Mouse (Mus musculus) liver, embryonic 15.5 days (tissue): ENCODE data around the gene Xrn1. TPM values are rescaled to one million over a fixed set of nuclear protein-coding genes. Genes with fewer than 3 reads are reported as not detected.

ENCODE experiments used
- ATAC-seq: fragments of 200-750 bp; cut with Nextera tagmentation; 2 replicates; pipeline ENCODE4 v1.8.0; 2017; ENCODE audit warnings: moderate number of reproducible peaks, mild to moderate bottlenecking, moderate library complexity; ENCODE audit not compliant: insufficient read depth
- H3K27ac ChIP-seq: fragments of 300-500 bp; sonication (generic); replicated peaks from 2 replicates; pipeline ENCODE4 v1.5.1; 2015; ENCODE audit warnings: mild to moderate bottlenecking, inconsistent platforms
- H3K27me3 ChIP-seq: fragments of 300-500 bp; sonication (generic); 2 replicates; pipeline ENCODE4 v1.6.1; 2015; ENCODE audit warnings: mild to moderate bottlenecking, inconsistent platforms
- H3K36me3 ChIP-seq: fragments of 300-500 bp; sonication (generic); replicated peaks from 2 replicates; pipeline ENCODE4 v1.6.1; 2015; ENCODE audit warnings: moderate library complexity, mild to moderate bottlenecking, inconsistent platforms
- H3K4me1 ChIP-seq: fragments of 300-500 bp; sonication (generic); replicated peaks from 2 replicates; pipeline ENCODE4 v1.6.1; 2015; ENCODE audit warnings: inconsistent platforms
- H3K4me2 ChIP-seq: fragments of 300-500 bp; sonication (generic); 2 replicates; pipeline ENCODE4 v1.6.1; 2015; ENCODE audit warnings: moderate library complexity, mild to moderate bottlenecking, inconsistent platforms
- H3K4me3 ChIP-seq: fragments of 300-500 bp; sonication (generic); replicated peaks from 2 replicates; pipeline ENCODE4 v1.5.1; 2015; ENCODE audit warnings: mild to moderate bottlenecking, inconsistent platforms
- H3K9ac ChIP-seq: fragments of 300-500 bp; sonication (generic); 2 replicates; pipeline ENCODE4 v1.6.1; 2015; ENCODE audit warnings: moderate library complexity, mild to moderate bottlenecking, inconsistent platforms
- H3K9me3 ChIP-seq: fragments of 300-500 bp; sonication (generic); replicated peaks from 2 replicates; pipeline ENCODE4 v1.6.1; 2016; ENCODE audit warnings: inconsistent platforms
- WGBS: fragments of 180-500 bp; shearing (Covaris S2); methylation state at CpG from one replicate; pipeline ENCODE4 v1.1.7; 2015; ENCODE audit warnings: mixed read lengths; ENCODE audit not compliant: insufficient replicate concordance; 5-methylcytosine and 5-hydroxymethylcytosine counted together
- polyA plus RNA-seq: library from polyadenylated mRNA; unstranded; fragments of >200 nt; fragmentation: Nextera tagmentation; extraction: Ambion mirVana; gene quantifications from 2 replicates; pipeline ENCODE4 v1.2.1, GENCODE M21; 2015

The Xrn1 gene
- polyA plus RNA-seq, 1 experiment from 2014 or later, result 5.1 TPM

DNA sequence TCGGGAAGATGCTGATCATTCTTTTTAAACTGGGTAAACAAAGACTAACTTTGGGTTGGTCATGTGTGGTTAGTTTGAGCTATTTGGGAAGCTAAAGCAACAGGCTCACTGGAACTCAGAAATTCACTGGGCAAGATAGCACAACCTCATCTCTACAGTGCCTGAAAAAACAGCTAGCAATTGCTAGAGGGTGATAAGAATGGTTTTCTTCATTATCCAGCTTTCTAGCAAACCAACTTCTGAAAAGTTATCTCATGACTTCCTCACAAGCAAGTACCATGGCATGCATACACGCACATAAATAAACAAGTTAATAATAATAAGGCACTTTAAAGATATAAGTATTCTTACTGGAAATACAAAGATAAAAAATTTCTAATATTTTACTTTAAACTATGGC lies 23.7 kb downstream of the Xrn1 start:
- 57% methylated on average over 2 of the region's 2 CpGs for WGBS
- no peak overlapping the region for H3K9ac ChIP-seq
- H3K27ac ChIP-seq, result no peak overlapping the region
- no peak overlapping the region for H3K4me2 ChIP-seq
- no peaks in the 10 kb centered on the region for H3K27me3 ChIP-seq
- peaks cover 54% of the 10 kb centered on the region for H3K36me3 ChIP-seq
- H3K4me1 ChIP-seq, result 0 out of 2 replicates have a peak, but pooled peaks cover 4% of the 10 kb centered on the region
- ATAC-seq, result no peak
- no peaks in the 10 kb centered on the region for H3K9me3 ChIP-seq
- H3K4me3 ChIP-seq, result no peak overlapping the region

DNA sequence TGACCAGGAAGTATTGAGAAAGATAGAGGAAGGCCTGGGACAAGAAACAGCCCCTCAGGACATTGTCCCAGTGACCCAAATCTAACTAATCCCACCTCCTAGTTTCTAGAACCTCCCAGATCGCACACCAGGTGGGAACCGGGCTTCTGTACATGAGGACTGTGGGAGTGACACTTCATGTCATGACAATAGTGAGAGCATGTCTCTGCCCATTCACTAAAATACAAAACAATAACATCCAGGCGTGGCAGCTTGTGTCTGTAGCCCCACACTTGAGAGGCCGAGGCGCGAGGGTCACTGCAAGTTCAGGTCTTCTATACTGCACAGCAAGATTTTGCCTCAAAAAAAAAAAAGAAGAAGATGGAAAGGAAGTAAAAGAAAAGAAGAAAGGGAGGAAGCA lies 25.3 kb downstream of the Xrn1 start:
- Histone ChIP-seq H3K27me3 (no peaks in the 10 kb centered on the region), H3K36me3 (peaks cover 60% of the 10 kb centered on the region), H3K4me1 (0 out of 2 replicates have a peak, but pooled peaks cover 4% of the 10 kb centered on the region), H3K4me2 (no peak overlapping the region), H3K4me3 (no peak overlapping the region), H3K9me3 (no peaks in the 10 kb centered on the region), H3K9ac (no peak overlapping the region), H3K27ac (no peak overlapping the region)
- WGBS, result 78% methylated on average over 6 of the region's 6 CpGs
- ATAC-seq, result no peak

- Histone ChIP-seq H3K4me3 (no peak overlapping the region), H3K27me3 (no peaks in the 10 kb centered on the region), H3K27ac (no peak overlapping the region), H3K4me1 (no peaks in the 10 kb centered on the region), H3K9me3 (no peaks in the 10 kb centered on the region), H3K36me3 (peaks cover 47% of the 10 kb centered on the region), H3K4me2 (no peak overlapping the region), H3K9ac (no peak overlapping the region)
- ATAC-seq, result no peak
- 96% methylated on average over 2 of the region's 2 CpGs for WGBS
Observed at GRCm38 (mm10) chr9:95992255-95992654, 37.7 kb downstream of the Xrn1 start.

- H3K4me3 ChIP-seq, result no peak overlapping the region
- H3K4me1 ChIP-seq, result no peaks in the 10 kb centered on the region
- H3K27ac ChIP-seq, result no peak overlapping the region
- 77% methylated on average over 7 of the region's 7 CpGs for WGBS
- H3K9me3 ChIP-seq, result no peaks in the 10 kb centered on the region
- peaks cover 77% of the 10 kb centered on the region for H3K36me3 ChIP-seq
- no peak overlapping the region for H3K4me2 ChIP-seq
- ATAC-seq, result no peak
- no peak overlapping the region for H3K9ac ChIP-seq
- H3K27me3 ChIP-seq, result no peaks in the 10 kb centered on the region
Observed at GRCm38 (mm10) chr9:96004455-96004854, 49.9 kb downstream of the Xrn1 start.

DNA sequence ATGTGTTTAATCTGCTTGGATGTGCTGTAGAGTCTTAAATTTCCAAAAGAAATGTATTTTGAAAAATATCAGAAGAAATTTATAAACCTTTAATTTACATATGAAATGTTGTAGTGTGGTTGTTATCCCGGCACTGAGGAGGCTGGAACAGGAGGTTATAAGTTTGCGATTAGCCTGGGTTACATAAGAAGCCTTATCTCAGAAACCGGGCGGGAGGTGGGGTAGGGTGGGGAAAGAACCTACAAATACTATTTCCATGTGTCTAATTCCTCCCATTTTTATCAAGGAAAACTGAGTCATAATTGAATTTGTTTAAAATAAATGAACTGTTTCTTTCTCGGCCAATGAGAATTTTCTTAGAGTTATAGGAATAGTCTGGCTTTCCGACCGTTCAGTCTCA lies 56.1 kb downstream of the Xrn1 start:
- ATAC-seq, result peak; percentile 85
- Histone ChIP-seq H3K36me3 (peaks cover 63% of the 10 kb centered on the region), H3K27ac (no peak overlapping the region), H3K9me3 (no peaks in the 10 kb centered on the region), H3K4me1 (peaks cover 5% of the 10 kb centered on the region; the same call in 1 of the 2 replicates), H3K9ac (no peak overlapping the region), H3K4me3 (no peak overlapping the region), H3K27me3 (no peaks in the 10 kb centered on the region), H3K4me2 (no peak overlapping the region)
- WGBS, result 59% methylated on average over 7 of the region's 7 CpGs

GRCm38 (mm10) chr9:96023921-96024320 lies 69.4 kb downstream of the Xrn1 start:
- WGBS, result 61% methylated on average over 3 of the region's 3 CpGs
- no peaks in the 10 kb centered on the region for H3K9me3 ChIP-seq
- no peak overlapping the region for H3K4me2 ChIP-seq
- no peaks in the 10 kb centered on the region for H3K4me1 ChIP-seq
- ATAC-seq, result no peak
- H3K9ac ChIP-seq, result no peak overlapping the region
- H3K27ac ChIP-seq, result no peak overlapping the region
- H3K36me3 ChIP-seq, result peaks cover 64% of the 10 kb centered on the region
- no peak overlapping the region for H3K4me3 ChIP-seq
- H3K27me3 ChIP-seq, result no peaks in the 10 kb centered on the region

DNA sequence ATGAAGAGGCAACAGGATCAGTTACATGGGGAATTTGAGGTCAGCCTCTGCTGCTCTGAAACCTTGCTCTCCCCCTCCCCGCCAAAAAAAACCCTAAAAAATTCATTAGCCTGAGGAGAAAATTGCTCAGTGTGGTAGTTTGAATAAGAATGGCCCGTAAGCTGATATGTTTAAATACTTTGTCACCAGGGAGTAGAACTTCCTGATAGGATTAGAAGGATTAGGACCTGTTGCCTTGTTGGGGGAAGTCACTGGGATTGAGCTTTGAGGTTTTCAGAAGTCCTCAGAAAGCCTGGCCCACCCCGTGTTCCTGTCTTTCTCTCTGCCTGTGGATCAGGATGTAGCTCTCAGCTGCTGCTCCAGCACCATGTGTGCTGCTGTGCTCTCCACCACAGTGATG lies 73.4 kb downstream of the Xrn1 start:
- Histone ChIP-seq H3K9ac (no peak overlapping the region), H3K4me1 (no peaks in the 10 kb centered on the region), H3K36me3 (peaks cover 70% of the 10 kb centered on the region), H3K4me2 (no peak overlapping the region), H3K4me3 (no peak overlapping the region), H3K27ac (no peak overlapping the region), H3K9me3 (no peaks in the 10 kb centered on the region), H3K27me3 (no peaks in the 10 kb centered on the region)
- 75% methylated on average over 3 of the region's 3 CpGs for WGBS
- ATAC-seq, result no peak

DNA sequence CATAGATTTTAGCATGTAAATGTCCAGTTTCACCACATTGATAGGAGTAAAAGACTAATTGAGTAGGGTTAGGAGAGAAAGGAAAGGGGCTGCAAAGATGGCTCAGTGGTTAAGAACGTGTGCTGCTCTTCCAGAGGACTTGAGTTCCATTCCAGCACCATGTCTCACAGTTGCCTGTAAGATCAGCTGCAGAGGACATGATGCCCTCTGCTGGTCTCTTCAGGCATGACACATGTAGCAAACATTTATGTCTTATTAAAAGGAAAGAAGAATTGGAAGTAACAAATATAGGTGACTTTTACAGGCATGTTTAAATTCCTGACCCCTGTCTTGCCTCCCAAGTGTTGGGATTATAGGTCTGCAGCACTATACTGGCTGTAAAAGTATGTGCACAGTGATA lies 74.3 kb downstream of the Xrn1 start:
- Histone ChIP-seq H3K4me3 (no peak overlapping the region), H3K4me2 (no peak overlapping the region), H3K36me3 (peaks cover 67% of the 10 kb centered on the region), H3K4me1 (no peaks in the 10 kb centered on the region), H3K27ac (no peak overlapping the region), H3K27me3 (no peaks in the 10 kb centered on the region), H3K9me3 (no peaks in the 10 kb centered on the region), H3K9ac (no peak overlapping the region)
- no peak for ATAC-seq
- WGBS, result 29% methylated on average over 1 of the region's 1 CpGs

- ATAC-seq, result no peak
- no peak overlapping the region for H3K4me3 ChIP-seq
Observed at GRCm38 (mm10) chr9:96029886-96030285, 75.3 kb downstream of the Xrn1 start.

GRCm38 (mm10) chr9:96035371-96036086 lies 81.0 kb downstream of the Xrn1 start:
- Histone ChIP-seq H3K9ac (no peak overlapping the region), H3K27ac (no peak overlapping the region), H3K9me3 (no peaks in the 10 kb centered on the region), H3K27me3 (no peaks in the 10 kb centered on the region), H3K4me3 (no peak overlapping the region), H3K4me1 (no peaks in the 10 kb centered on the region), H3K36me3 (peaks cover 59% of the 10 kb centered on the region), H3K4me2 (no peak overlapping the region)
- ATAC-seq, result no peak
- 67% methylated on average over 3 of the region's 3 CpGs for WGBS

More at GRCm38 (mm10) chr9:96029886-96030285, 75.3 kb downstream of the Xrn1 start:
- Histone ChIP-seq H3K9me3 (no peaks in the 10 kb centered on the region), H3K27ac (no peak overlapping the region), H3K4me2 (no peak overlapping the region), H3K9ac (no peak overlapping the region), H3K4me1 (no peaks in the 10 kb centered on the region), H3K36me3 (peaks cover 66% of the 10 kb centered on the region), H3K27me3 (no peaks in the 10 kb centered on the region)
- 80% methylated on average over 5 of the region's 5 CpGs for WGBS

- H3K36me3 ChIP-seq, result peaks cover 59% of the 10 kb centered on the region
- no peak overlapping the region for H3K4me2 ChIP-seq
- WGBS, result 85% methylated on average over 3 of the region's 3 CpGs
- no peaks in the 10 kb centered on the region for H3K9me3 ChIP-seq
- H3K4me3 ChIP-seq, result no peak overlapping the region
- H3K9ac ChIP-seq, result no peak overlapping the region
- ATAC-seq, result no peak
- no peaks in the 10 kb centered on the region for H3K4me1 ChIP-seq
- no peak overlapping the region for H3K27ac ChIP-seq
- no peaks in the 10 kb centered on the region for H3K27me3 ChIP-seq
Observed at GRCm38 (mm10) chr9:96044214-96044613, 89.7 kb downstream of the Xrn1 start.

DNA sequence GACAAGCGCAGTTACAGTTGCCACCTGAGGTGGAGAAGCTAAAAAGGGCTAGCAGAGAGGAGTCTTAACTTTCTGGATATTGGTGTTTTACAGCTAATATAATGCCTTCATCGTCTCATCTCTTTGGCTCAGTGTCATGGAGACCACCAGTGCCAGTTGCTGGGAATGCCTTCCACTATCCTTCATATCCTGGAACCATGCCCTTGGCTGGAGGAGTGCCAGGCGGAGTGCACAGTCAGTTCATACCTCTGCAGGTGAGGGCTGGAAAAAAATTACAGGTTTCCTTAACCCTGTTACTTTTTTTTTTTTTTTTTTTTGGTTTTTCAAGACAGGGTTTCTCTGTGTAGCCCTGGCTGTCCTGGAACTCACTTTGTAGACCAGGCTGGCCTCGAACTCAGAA lies 96.9 kb downstream of the Xrn1 start:
- Histone ChIP-seq H3K27ac (no peak overlapping the region), H3K27me3 (no peaks in the 10 kb centered on the region), H3K4me2 (no peak overlapping the region), H3K9me3 (no peaks in the 10 kb centered on the region), H3K4me3 (no peak overlapping the region), H3K9ac (no peak overlapping the region), H3K36me3 (peaks cover 60% of the 10 kb centered on the region), H3K4me1 (no peaks in the 10 kb centered on the region)
- WGBS, result 76% methylated on average over 4 of the region's 4 CpGs
- no peak for ATAC-seq
